Mouse (Mus musculus) MEL (cell line): Measurements from ENCODE around the gene Rassf8. TPM values are rescaled to one million over a fixed set of nuclear protein-coding genes. Genes with fewer than 3 reads are reported as not detected.

Source experiments
- DNase-seq: peaks from one replicate; pipeline ENCODE4 v3.0.0; 2011; ENCODE audit warnings: low read depth, low spot score
- H3K27ac ChIP-seq: 2 replicates; pipeline ENCODE4 v1.5.1; 2012; ENCODE audit warnings: low read depth, mild to moderate bottlenecking, control low read depth, low read length, moderate library complexity; ENCODE audit not compliant: control insufficient read depth
- H3K27me3 ChIP-seq, 2 experiments: fragments of 150-350 bp in 1 of 2; sonication (generic) in 1 of 2; 2 replicates each; pipeline ENCODE4 v1.6.1; 2012; ENCODE audit warnings: low read length in 2 of 2, mild to moderate bottlenecking in 2 of 2, improper control_type of control experiment in 1 of 2, moderate library complexity in 1 of 2; ENCODE audit not compliant: insufficient read depth in 2 of 2, control insufficient read depth in 1 of 2
- H3K36me3 ChIP-seq, 2 experiments: 2 replicates each; pipeline ENCODE4 v1.6.1; 2012 to 2014; ENCODE audit warnings: low read length in 2 of 2, improper control_type of control experiment in 1 of 2, inconsistent platforms in 1 of 2, mild to moderate bottlenecking in 1 of 2; ENCODE audit not compliant: insufficient read depth in 2 of 2, control insufficient read depth in 1 of 2
- H3K4me1 ChIP-seq, 2 experiments: fragments of 150-350 bp in 1 of 2; sonication (generic) in 1 of 2; 2 replicates each; pipeline ENCODE4 v1.6.1; 2012; ENCODE audit warnings: low read length in 2 of 2, improper control_type of control experiment in 1 of 2, mild to moderate bottlenecking in 1 of 2; ENCODE audit not compliant: insufficient read depth in 2 of 2, control insufficient read depth in 1 of 2
- H3K4me3 ChIP-seq, 2 experiments: fragments of 150-350 bp in 1 of 2; sonication (generic) in 1 of 2; 2 replicates each; pipeline ENCODE4 v1.5.1; 2012; ENCODE audit warnings: low read depth in 2 of 2, low read length in 2 of 2, mild to moderate bottlenecking in 2 of 2, moderate library complexity in 2 of 2, control low read depth in 1 of 2, improper control_type of control experiment in 1 of 2; ENCODE audit not compliant: control insufficient read depth in 1 of 2, insufficient read depth in 1 of 2
- H3K79me2 ChIP-seq: 2 replicates; pipeline ENCODE4 v1.6.1; 2012; ENCODE audit warnings: mild to moderate bottlenecking, low read length, moderate library complexity; ENCODE audit not compliant: control insufficient read depth, poor library complexity, insufficient read depth
- H3K9ac ChIP-seq: 2 replicates; pipeline ENCODE4 v1.6.1; 2012; ENCODE audit warnings: low read depth, mild to moderate bottlenecking, control low read depth, low read length, moderate library complexity; ENCODE audit not compliant: control insufficient read depth, poor library complexity, severe bottlenecking
- H3K9me3 ChIP-seq: fragments of 150-350 bp; sonication (generic); replicated peaks from 2 replicates; pipeline ENCODE4 v1.6.1; 2012; ENCODE audit warnings: mild to moderate bottlenecking, low read length, improper control_type of control experiment, moderate library complexity; ENCODE audit not compliant: insufficient read depth
- CTCF ChIP-seq, 3 experiments: IDR thresholded peaks in 2 of 3; conservative IDR thresholded peaks in 1 of 3; 2 replicates each; pipeline ENCODE4 v1.5.1; 2011 to 2012; ENCODE audit warnings: low read length in 3 of 3, low read depth in 2 of 3, mild to moderate bottlenecking in 2 of 3, improper control_type of control experiment in 1 of 3, inconsistent platforms in 1 of 3, mixed read lengths in 1 of 3, moderate library complexity in 1 of 3; ENCODE audit not compliant: control insufficient read depth in 1 of 3, insufficient read depth in 1 of 3, poor library complexity in 1 of 3, severe bottlenecking in 1 of 3
- EP300 ChIP-seq, 2 experiments: IDR thresholded peaks; 2 replicates each; pipeline ENCODE4 v1.6.1; 2011; ENCODE audit warnings: improper control_type of control experiment in 2 of 2, low read length in 2 of 2, low read depth in 1 of 2, mild to moderate bottlenecking in 1 of 2
- ETS1 ChIP-seq: IDR thresholded peaks from 2 replicates; pipeline ENCODE4 v1.6.1; 2012; ENCODE audit warnings: low read depth, mild to moderate bottlenecking, inconsistent platforms, low read length, improper control_type of control experiment, moderate library complexity
- GABPA ChIP-seq: IDR thresholded peaks from 2 replicates; pipeline ENCODE4 v1.6.1; 2012; ENCODE audit warnings: low read depth, mild to moderate bottlenecking, inconsistent platforms, low read length, improper control_type of control experiment, moderate library complexity
- MAFK ChIP-seq: IDR thresholded peaks from 2 replicates; pipeline ENCODE4 v1.6.1; 2011; ENCODE audit warnings: low read depth, mild to moderate bottlenecking, low read length, improper control_type of control experiment, borderline replicate concordance
- MAX ChIP-seq: IDR thresholded peaks from 2 replicates; pipeline ENCODE4 v1.6.1; 2011; ENCODE audit warnings: low read length, improper control_type of control experiment
- MEF2A ChIP-seq: IDR thresholded peaks from 2 replicates; pipeline ENCODE4 v1.6.1; 2014; ENCODE audit warnings: low read depth, mild to moderate bottlenecking, inconsistent platforms, low read length, improper control_type of control experiment; ENCODE audit not compliant: poor library complexity, insufficient replicate concordance, severe bottlenecking; ENCODE audit errors: extremely low read depth
- MXI1 ChIP-seq: IDR thresholded peaks from 2 replicates; pipeline ENCODE4 v1.6.1; 2011; ENCODE audit warnings: mild to moderate bottlenecking, low read depth, low read length, improper control_type of control experiment
- MYB ChIP-seq: IDR thresholded peaks from 2 replicates; pipeline ENCODE4 v1.6.1; 2011; ENCODE audit warnings: mild to moderate bottlenecking, low read depth, low read length, improper control_type of control experiment
- MYC ChIP-seq: IDR thresholded peaks from 2 replicates; pipeline ENCODE4 v1.6.1; 2011; ENCODE audit warnings: low read depth, mild to moderate bottlenecking, low read length, improper control_type of control experiment, moderate library complexity
- NRF1 ChIP-seq: IDR thresholded peaks from 2 replicates; pipeline ENCODE4 v1.6.1; 2014; ENCODE audit warnings: low read depth, mild to moderate bottlenecking, inconsistent platforms, low read length, improper control_type of control experiment, moderate library complexity; ENCODE audit not compliant: poor library complexity, insufficient read depth, severe bottlenecking
- POLR2AphosphoS2 ChIP-seq: IDR thresholded peaks from 2 replicates; pipeline ENCODE4 v1.6.1; 2011; ENCODE audit warnings: low read length, improper control_type of control experiment
- POLR2AphosphoS5 ChIP-seq: IDR thresholded peaks from 2 replicates; pipeline ENCODE4 v1.6.1; 2012; ENCODE audit warnings: low read depth, borderline replicate concordance, mild to moderate bottlenecking, inconsistent platforms, low read length, moderate library complexity, mixed read lengths
- SMC3 ChIP-seq: IDR thresholded peaks from 2 replicates; pipeline ENCODE4 v1.6.1; 2011; ENCODE audit warnings: low read depth, low read length, improper control_type of control experiment
- USF1 ChIP-seq: IDR thresholded peaks from 2 replicates; pipeline ENCODE4 v1.6.1; 2014; ENCODE audit warnings: low read depth, mild to moderate bottlenecking, inconsistent platforms, low read length, improper control_type of control experiment, moderate library complexity
- USF2 ChIP-seq, 2 experiments: IDR thresholded peaks; 2 replicates each; pipeline ENCODE4 v1.6.1; 2011 to 2012; ENCODE audit warnings: improper control_type of control experiment in 2 of 2, low read length in 2 of 2, borderline replicate concordance in 1 of 2, inconsistent platforms in 1 of 2, low read depth in 1 of 2, mild to moderate bottlenecking in 1 of 2; ENCODE audit not compliant: insufficient read depth in 1 of 2
- ZMIZ1 ChIP-seq: IDR thresholded peaks from 2 replicates; pipeline ENCODE4 v1.6.1; 2012; ENCODE audit warnings: low read depth, mild to moderate bottlenecking, inconsistent platforms, low read length, improper control_type of control experiment, moderate library complexity
- polyA plus RNA-seq, 2 experiments: library from polyadenylated mRNA; stranded (reverse) in 1 of 2; unstranded in 1 of 2; fragments of >175 nt in 1 of 2; fragments of >200 nt in 1 of 2; gene quantifications; 2 replicates each; pipeline versions ENCODE4 v1.2.1 to v1.2.4; 2012; ENCODE audit warnings: low replicate concordance in 2 of 2, low read depth in 1 of 2; ENCODE audit not compliant: insufficient read length in 2 of 2, insufficient read depth in 1 of 2, missing spikeins in 1 of 2
- total RNA-seq: library from RNA; depleted of rRNA; stranded (reverse); fragments of 300-350 nt; gene quantifications from 2 replicates; pipeline ENCODE4 v1.2.3, GENCODE M21; 2012

The Rassf8 gene
- total and polyA plus RNA-seq, 3 experiments = not detected

- TF ChIP-seq GABPA = no peak
- TF ChIP-seq MAFK = no peak
- TF ChIP-seq CTCF (IDR thresholded peaks at IDR 0.05 in 2 of 3, conservative IDR thresholded peaks at IDR 0.05 in 1 of 3; ENCODE audit: control insufficient read depth in 1 of 3, insufficient read depth in 1 of 3, low read depth in 2 of 3, low read length in 3 of 3, poor library complexity in 1 of 3, severe bottlenecking in 1 of 3) = no peak
- TF ChIP-seq POLR2AphosphoS2 = no peak
- no peak for TF ChIP-seq EP300 (IDR thresholded peaks at IDR 0.05; ENCODE audit: low read depth in 1 of 2, low read length in 2 of 2)
- no peak for TF ChIP-seq MXI1
- TF ChIP-seq ETS1 = no peak
- TF ChIP-seq NRF1 = no peak
- H3K4me1 ChIP-seq = no peaks in the 10 kb centered on the region
- H3K79me2 ChIP-seq = no peaks in the 10 kb centered on the region
- no peaks in the 10 kb centered on the region for H3K36me3 ChIP-seq
- no peak overlapping the region for H3K9ac ChIP-seq
- no peaks in the 10 kb centered on the region for H3K27me3 ChIP-seq
- no peak overlapping the region for H3K27ac ChIP-seq
- no peak overlapping the region for H3K4me3 ChIP-seq
- H3K9me3 ChIP-seq = no peaks in the 10 kb centered on the region
- no peak for DNase-seq
These were observed 19.6 kb upstream of the Rassf8 start for GRCm38 (mm10) chr6:145726986-145727385.

GRCm38 (mm10) chr6:145732868-145733267, 13.7 kb upstream of the Rassf8 start:
- no peaks in the 10 kb centered on the region for H3K36me3 ChIP-seq
- DNase-seq = no peak
- H3K27ac ChIP-seq = no peak overlapping the region
- no peak overlapping the region for H3K9ac ChIP-seq
- H3K4me3 ChIP-seq = no peak overlapping the region
- no peaks in the 10 kb centered on the region for H3K9me3 ChIP-seq
- H3K79me2 ChIP-seq = no peaks in the 10 kb centered on the region
- no peaks in the 10 kb centered on the region for H3K4me1 ChIP-seq
- no peak for TF ChIP-seq USF2 (IDR thresholded peaks at IDR 0.05; ENCODE audit: borderline replicate concordance in 1 of 2, insufficient read depth in 1 of 2, low read depth in 1 of 2, low read length in 2 of 2)
- no peak for TF ChIP-seq MAFK
- TF ChIP-seq USF1 = no peak
- TF ChIP-seq MAX = no peak
- TF ChIP-seq ZMIZ1 = no peak
- TF ChIP-seq MYC = no peak
- H3K27me3 ChIP-seq = no peaks in the 10 kb centered on the region

- Histone ChIP-seq H3K9ac (no peak overlapping the region), H3K27me3 (no peaks in the 10 kb centered on the region), H3K79me2 (no peaks in the 10 kb centered on the region), H3K4me3 (no peak overlapping the region), H3K27ac (no peak overlapping the region), H3K36me3 (no peaks in the 10 kb centered on the region), H3K9me3 (no peaks in the 10 kb centered on the region), H3K4me1 (no peaks in the 10 kb centered on the region)
- no peak for TF ChIP-seq MEF2A
- no peak for TF ChIP-seq SMC3
- no peak for TF ChIP-seq POLR2AphosphoS5
- no peak for TF ChIP-seq USF1
- no peak for TF ChIP-seq MYB
- DNase-seq = no peak
These were observed 13.3 kb upstream of the Rassf8 start for GRCm38 (mm10) chr6:145733276-145733675.
